Mouse (Mus musculus) adipocyte (in vitro differentiated cells): ENCODE measurements around the gene Ankar.

ENCODE experiments used
- DNase-seq: peaks from one replicate; pipeline ENCODE4 v3.0.0-alpha.2; 2016; ENCODE audit warnings: low spot score

The Ankar gene

DNA sequence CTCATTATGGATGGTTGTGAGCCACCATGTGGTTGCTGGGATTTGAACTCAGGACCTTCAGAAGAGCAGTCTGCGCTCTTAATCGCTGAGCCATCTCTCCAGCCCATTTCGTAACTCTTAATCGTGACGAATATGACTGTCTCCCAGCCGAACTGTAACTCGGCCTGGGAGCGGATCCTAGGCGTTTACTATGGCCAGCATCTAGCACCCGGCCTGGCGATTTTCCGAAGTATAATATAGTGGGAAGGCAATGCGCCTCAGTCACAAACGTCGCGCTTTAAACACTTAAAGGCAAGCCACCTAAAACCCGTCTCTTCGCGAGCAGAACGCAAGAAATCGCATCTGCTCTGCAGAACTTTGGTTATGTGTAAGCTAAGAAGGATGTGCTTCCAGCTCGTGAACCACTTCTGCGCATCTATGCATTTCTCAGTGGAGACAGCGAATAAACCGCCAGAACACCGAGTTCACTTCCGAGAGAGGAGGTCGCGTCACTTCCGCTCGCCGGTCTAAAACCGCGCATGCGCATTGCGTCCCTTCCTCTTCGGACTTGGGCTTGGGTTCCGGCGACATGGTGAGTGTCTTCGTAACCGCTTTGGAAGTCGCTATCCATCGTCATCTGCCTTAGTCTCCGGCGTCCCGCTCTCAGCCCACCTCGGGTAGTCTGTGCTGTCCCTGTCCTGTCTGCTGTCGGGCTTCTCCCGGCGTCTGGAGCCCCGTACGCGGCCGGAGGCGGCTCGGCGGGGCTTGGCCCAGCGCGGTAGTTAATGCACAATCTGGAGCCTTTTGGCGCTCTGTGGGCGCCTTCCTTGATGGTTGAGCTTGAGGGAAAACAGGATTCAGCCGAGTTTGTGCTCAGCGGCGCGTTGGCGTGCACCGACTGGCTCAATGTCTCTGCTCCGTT is 10.6 kb upstream of the Ankar start, which contains the start of gene Rpl37a:
Gene Rpl37a (plus strand): TSS at position 538 of the 901 bp plus-strand sequence.
- peak; percentile 98 for DNase-seq

DNA sequence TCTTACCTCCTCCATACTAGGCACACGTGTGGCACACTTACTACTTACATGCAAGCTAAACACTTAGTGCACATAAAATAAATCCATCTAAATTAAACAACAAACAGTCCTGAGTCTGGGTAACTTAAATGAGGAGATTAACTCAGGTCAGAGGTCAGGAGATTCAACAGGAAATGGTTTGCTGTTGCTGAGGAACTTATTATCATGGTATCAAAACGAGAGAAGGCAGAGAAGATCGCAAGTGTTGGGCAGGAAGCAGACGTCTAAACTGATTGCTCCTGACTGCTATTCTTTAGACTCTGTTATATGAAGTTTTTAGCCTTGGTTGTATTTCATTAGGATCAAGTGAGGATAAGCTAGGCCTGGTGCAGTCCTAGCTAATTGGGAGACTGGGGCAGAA is 7.1 kb upstream of the Ankar start:
- DNase-seq, result no peak

DNA sequence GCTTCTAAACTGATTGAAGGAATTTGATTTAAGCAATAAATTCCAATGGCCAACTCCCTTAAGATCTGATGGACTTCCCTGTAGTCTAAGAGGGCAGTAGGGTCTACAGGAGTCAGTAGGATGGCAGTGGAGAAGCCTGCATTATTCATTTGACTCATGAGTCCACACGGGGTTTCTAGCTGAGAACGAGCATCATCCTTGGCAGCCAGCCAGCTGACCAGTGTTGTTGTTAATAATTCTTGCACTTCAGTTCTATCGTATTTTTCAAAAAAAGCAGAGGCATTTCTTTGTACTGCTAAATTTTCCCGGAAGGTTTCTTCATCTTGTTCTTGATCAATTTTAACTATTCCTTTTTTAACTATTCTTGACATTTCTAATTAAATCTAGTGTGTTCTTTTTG is 1.7 kb downstream of the Ankar start:
- no peak for DNase-seq

DNA sequence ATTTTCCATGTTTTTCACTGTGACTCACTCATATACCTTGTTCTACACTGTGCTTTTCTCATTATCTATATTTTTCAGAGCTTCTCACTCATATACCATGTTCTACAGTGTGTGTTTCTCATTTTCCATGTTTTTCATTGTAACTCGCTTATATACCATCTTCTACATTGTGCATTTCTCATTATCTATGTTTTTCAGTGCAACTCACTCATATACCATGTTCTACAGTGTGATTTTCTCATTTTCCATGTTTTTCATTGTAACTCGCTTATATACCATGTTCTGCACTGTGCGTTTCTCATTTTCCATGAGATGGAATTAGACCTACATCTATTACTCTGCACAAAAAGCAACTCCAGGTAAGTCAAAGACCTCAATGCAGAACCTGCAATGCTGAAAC is 4.1 kb downstream of the Ankar start:
- DNase-seq, result peak; percentile 39

DNA sequence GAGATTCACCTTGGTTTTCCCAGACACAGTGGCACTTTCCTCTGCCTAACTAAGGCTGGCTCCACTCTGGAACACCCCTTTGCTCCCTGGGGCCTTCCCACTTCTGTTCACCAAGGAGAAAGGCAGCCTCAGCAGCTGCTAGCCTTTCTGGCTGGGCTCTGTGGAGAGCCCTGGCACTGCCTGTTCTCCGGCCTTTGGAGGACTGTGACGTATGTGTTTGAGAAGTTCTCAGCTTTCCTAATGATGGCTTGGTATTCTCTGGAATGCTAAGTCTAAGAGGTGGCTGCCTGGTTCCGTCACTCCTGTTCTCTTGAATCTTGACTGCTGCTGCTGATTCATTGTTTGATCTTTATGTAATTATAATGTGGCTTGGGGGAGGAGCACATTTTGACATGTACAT is 27.3 kb downstream of the Ankar start:
- DNase-seq, result no peak

DNA sequence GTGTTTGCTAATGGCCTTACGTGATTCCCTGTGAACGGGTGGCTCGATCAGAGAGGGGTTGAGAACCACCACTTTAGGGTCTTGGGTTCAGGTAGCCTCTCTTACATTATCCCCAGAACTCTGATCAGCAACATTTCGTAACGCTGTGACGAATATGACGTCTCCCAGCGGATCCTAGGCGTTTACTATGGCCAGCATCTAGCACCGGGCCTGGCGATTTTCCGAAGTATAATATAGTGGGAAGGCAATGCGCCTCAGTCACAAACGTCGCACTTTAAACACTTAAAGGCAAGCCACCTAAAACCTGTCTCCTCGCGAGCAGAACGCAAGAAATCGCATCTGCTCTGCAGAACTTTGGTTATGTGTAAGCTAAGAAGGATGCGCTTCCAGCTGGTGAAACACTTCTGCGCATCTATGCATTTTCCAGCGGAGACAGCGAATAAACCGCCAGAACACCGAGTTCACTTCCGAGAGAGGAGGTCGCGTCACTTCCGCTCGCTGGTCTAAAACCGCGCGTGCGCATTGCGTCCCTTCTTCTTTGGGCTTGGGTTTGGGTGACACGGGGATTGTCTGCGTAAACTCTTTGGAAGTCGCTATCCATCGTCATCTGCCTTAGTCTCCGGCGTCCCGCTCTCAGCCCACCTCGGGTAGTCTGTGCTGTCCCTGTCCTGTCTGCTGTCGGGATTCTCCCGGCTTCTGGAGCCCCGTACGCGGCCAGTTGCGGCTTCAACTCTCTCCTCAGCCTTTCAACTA is 59.5 kb downstream of the Ankar start:
- no peak for DNase-seq

DNA sequence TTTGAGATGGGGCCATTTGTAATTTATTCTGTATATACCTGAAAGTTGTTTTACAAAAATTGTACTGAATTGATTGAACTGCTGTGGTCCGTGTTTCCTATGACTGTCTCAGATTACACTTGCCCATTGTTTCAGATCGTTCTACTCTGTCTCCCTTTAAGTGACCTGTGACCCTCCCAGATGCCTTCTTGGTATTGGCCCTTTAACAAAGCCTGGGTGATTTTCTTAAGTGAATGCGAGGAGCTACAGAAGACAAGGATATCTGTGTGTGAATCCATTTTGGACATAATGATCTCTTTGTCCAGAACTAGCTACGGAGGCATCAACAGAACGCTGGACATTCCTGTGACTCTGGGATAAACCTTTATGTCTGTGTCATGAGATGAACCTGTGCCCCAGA is 65.2 kb downstream of the Ankar start:
- no peak for DNase-seq

DNA sequence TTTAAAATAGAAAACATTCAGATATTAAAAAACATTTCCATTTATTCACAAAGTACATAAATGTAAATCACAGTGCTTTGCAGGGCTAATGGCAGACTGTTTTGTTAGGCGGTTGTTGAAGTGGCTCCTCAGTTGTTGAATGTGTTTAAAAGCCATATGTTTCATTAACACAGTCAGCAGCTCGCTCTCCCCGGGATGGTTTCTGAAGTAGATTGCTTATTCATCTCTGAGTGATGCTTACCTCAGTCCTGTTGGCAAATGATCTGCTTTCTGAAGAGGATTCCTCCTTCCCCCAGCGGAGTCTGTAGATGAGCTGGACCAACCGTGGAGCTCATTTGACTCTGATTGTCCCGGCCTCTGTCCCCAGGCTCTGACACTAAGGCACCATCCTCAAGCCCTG is 88.2 kb downstream of the Ankar start:
- no peak for DNase-seq

DNA sequence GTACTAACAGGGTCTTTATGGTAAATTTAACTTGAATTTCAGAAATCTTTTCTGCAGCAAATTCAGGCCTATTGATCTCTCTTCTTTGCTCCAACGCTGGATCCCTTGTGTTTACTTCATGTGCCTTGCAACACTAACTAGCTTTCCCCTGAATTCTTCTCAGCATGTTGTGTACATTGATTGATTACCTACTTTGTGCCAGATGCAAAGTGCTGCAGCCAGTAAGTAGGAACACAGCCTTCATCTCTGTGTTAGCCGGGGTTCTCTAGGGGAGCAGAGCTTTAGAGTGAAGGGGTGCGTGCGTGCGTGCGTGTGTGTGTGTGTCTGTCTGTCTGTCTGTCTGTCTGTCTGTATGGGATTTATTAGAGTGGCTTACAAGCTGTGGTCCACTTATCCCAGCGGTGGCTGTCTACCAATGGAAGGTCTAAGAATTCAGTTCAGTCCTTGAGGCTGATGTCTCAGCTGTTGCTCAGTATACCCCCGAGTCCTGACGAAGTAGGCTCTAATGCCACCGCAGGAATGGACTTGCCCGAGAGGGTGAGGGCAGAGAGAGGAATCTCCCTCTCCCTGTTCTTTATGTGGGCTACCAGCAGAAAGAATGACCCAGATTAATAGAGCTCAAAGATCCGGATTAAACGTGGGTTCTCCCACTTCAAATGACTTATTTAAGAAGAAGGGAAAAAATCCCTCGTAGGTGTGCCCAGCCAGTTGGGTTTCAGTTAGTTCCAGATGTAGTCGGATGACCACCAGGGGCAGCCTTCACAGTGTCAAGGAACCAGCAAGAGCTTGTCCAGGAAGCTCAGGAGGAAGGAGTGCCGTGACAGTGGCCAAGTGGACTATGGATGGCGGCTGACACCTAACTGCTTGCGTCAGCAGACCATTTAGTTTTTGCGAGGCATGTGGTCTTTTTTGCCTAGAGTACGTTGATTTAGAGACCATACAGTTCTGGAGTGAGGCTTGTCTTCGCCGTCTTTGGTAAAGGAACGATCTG is 90.2 kb downstream of the Ankar start:
- DNase-seq, result peak; percentile 5

DNA sequence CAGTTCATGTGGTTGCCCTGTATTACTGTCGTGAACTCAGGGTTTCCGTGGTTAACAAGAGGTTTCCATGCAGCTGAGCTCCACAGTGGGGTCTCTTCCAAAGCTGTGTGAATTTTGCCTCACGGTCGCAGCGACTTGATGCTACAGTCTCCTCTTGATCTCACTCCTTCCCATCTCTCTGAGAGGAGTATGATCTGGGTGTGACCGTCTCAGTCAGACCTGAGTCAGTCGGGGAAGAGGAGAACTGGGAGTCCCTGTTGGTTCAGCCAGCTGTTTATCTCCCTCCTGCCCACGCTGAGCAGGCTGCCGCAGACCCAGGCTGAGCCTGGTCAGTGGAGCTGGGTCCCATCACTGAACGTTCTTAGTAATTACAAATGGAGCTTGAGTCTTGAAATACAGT is 91.2 kb downstream of the Ankar start:
- no peak for DNase-seq

DNA sequence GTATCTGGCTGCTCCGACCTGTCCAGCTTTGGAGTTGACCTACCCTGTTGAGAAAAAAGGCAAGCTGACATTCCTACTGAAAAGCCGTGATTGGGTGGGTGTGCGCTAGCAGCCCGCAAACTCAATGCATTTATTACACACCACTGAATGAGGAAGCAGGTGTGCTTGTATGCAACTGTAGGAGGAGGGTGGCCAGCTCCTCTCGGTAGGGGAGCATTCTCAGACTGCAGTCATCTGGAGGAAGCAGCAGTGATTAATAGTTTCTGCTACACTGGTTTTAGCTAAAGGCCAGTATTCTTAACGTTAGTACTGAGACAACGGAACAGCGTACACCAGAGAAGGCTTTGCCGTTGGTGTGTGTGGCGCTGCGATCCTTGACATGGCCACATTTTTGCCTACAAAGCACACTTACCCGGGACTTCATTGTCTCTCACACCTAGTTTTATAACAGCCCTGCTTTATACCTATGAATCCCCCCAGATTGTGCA is 94.1 kb downstream of the Ankar start:
- DNase-seq, result no peak

DNA sequence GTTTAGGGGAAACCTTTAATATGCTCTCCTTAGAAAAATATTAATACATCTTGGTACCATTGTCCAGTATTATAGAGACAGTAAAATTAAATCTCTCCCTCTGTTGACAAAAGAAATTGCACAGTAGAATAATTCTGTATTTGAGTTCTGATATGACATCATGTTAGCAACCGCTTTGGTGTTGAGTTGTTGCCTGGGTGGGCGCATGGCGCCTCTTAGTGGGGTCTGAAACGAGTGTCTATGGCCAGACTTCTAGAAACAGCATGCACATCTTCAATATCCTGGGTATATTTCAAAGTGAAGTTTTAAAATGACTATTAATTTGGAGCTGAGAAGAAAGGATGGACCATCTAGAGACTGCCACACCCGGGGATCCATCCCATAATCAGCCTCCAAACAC is 97.6 kb downstream of the Ankar start:
- DNase-seq, result no peak

DNA sequence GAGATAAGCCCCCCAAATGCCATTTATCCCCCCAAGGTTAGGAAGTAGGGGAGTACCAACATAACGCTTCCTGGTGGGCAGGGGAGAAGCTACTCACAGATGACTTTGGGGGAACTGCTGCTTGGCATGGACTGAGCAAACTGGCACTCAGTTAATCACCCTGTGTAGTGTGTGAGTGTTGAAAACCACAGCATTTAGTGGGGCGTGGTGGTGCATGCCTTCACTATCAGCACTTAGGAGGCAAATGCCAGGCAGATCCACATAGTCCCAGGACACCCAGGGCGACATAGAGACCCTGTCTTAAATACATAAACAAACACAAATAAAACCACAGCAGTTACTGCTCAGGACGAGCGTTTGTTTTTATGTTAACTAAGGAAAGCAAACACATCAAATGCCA is 98.2 kb downstream of the Ankar start:
- DNase-seq, result no peak

DNA sequence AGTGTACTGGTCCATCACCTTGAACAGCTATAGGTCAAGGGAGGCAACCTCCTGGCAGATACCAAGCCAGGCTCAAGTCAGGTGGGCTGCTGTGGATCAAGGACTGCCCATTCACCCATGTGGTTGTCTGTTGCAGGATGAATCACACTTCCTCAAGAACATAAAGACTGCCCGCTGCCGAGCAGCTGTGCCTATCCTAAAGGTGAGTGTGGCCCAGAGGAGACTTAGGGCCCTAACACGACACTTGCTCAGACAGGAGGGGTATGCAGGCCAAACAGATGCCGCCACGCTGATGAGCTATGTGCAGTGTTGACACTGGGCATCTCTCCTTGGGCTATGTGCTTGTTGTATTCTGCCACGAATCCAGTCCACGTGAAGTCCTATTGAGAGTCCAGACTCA is 99.1 kb downstream of the Ankar start:
- DNase-seq, result no peak

DNA sequence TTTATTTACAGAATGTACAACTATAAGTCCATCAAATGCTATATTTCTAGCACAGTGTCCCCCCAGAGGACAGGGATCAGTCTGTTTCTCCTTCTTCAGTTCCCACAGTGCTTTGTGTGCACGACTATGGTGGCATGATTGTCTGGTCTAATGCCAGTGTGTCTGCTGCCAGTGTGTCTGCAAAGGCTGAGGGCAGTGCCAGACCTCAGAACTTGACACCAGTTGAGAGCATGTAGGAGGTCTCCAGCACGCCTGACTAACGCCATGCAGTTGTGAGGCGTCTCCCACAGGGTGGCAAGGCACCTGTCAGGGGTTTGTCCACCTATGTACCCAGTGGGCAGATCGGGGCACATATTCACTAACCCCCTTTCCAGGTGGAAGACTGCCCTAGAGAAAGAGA is 99.6 kb downstream of the Ankar start:
- DNase-seq, result no peak

DNA sequence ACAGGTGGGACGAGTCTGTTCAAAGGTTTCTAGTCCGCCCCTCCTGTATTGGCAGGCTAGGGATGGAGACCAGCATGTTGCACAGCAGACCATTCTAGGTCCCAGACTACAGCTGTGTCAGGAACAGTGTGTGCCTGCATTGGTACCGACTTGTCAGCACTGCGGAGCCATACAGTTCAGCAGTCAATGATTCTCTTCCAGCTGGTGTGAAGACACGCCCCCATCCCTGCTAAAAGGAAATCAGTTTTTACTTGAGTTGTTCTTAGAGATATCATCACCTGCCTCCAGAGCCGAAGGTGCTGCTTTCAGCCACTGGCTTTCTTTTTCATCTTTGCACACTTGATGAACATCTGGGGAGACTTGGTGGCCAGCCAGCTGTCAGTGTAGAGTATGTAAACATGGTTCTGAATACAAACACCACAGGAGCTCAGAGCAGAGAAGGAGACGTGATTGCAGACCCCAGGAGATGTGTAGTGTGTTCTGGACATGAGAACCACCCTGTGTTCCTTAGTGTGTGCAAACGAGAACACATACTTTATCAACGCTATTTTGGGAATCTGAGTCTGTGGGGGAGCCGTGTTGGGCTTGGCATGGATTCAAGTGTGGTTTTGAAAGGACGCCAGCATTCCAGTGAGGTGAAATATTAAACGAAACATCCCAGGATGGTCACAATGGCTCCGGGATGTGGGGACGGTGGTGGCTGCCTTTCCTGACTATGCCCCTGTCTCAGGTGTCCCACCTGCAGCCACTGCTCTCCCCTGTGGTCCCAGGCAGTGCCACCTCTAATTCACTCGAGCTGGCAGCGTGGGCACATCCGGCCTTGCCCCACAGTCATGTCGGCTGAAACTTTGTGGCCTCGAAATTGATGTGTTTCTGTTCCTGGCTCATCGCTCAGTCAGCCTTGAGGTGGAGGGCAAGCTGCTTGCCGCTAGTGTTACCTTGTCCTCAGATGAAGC is 101.0 kb downstream of the Ankar start:
- DNase-seq, result no peak

DNA sequence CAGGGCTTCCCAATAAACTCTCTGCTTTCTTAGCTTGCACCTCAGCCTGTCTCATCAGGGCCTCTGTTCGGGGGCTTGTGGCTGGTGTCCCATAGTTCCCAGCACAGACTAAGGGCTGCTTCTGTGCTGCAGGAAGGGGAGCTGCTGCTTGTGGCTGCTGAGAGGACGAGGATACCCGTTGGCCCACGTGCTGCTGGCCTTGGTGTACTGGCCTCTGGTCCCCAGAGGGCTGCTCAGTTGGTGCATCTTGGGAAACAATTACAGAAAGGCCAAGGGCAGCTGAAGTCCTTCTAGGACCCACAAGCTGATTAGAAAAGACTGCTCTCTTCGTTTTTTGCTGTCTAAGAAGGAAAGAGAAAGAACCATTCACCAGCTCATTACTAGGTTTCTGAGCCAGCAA is 104.1 kb downstream of the Ankar start:
- DNase-seq, result no peak

DNA sequence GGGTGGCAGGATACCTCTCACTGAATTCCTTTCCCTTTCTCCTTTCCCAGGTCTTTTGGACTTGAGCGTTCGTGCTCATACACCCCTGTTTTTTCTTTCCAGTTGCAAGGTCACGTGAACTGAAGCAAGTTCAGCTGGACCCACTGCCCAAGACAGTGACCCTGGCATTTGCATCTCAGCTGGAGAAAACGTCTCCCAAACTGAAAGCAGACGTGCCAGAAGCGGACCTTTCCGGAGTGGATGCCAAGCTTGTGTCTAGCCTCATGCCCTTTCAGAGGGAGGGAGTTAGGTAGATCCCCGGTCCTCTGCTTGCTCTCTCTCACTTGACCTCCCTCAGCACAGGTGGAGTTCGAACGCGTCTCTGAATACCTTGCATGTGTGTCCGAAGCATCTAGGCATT is 104.7 kb downstream of the Ankar start:
- no peak for DNase-seq

DNA sequence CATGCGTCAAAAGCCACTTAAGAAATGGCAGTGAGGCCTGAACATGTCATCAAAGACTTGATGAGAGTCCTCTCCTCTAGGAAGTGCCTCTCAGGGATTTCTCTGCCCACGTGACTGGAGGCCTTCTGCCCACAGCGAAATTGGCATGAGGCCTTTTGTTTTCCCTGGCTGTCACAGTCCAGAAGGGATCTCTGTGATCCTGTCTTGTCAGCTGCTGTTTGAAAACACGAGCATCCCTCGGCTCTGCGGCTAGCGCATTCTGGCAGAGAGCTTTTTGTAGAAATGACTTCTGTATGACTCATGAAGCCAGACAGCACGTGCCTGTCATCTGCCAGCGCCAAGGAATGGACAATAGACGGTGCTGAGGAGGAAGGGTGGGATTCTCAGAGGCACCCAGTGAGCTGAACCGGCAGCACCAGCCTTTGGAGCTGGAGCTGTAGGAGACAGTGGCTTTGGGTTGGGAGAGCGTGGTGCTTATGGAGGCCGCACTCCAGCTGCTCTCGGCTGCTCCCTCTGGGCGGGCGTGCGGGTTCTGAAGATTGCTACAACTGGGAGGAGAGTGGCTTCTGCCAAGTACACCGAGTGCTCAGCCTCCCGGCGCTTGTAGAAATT is 106.9 kb downstream of the Ankar start:
- DNase-seq, result peak; percentile 21
